Mouse (Mus musculus): ENCODE measurements at regions not wholly inside any gene's neighbourhood (a gene's known extent, or its start where the extent isn't known, plus 50 kb on each side); places are given as distances from the start of the nearest gene placed in this dataset.

DNA sequence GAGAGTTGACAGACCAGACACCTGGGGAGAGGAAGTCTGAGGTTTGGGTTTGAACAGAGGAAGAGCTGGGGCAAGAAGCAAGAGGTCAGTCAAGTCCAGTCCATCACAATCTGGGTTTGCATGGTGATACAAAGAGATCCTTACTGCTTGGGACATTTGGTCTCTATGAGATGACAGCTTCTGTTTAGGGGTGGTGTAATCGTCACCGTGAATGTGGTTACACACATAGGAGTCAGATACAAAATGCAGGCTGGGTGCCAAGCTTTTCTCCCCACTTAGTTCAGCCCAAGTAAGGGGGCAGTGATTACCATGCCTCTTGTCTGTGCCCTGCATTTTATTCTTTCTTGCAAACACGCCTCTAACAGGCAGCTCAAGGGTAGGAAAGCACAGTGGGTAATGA lies 108.9 kb downstream of the Qrsl1 start:
- no peak for DNase-seq

DNA sequence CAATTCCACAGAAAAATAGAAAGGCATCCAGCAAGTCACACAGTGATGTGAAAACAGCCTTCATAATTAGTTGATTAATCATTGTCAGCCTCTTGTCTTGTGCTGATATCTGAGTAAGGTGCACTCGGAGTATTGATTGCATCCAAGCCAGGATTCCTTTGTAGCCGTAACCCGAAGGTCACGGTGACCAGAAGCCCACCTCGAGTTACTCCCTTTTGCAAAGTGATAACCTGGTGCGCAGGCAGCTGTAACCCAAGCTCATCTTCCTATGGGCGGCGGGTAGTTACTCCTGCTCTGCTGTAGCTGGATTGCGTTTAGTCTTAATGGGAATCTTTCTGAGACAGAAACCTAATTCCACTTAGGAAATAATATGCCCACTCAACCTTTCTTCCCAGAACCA lies 107.0 kb downstream of the Qrsl1 start:
- DNase-seq = no peak

DNA sequence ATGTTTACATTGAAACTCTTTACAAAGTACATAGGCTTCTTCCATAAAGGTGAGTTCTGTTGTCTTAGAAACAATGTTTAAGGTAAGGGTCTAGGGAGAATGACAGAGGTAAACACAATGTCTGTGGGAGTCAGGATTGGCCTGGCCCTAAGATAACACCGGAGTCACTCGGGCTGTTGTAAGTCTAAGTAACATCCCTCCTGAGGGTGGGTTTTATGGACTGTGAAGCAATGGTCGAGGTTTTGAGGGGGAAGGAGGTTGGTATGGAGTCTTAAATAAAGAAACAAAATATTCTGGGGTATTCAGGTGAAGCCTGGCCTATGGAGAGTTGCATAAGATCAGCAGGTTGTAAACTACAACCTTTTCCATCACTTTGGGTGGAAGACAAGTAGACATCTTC lies 101.5 kb downstream of the Qrsl1 start:
- no peak for DNase-seq

DNA sequence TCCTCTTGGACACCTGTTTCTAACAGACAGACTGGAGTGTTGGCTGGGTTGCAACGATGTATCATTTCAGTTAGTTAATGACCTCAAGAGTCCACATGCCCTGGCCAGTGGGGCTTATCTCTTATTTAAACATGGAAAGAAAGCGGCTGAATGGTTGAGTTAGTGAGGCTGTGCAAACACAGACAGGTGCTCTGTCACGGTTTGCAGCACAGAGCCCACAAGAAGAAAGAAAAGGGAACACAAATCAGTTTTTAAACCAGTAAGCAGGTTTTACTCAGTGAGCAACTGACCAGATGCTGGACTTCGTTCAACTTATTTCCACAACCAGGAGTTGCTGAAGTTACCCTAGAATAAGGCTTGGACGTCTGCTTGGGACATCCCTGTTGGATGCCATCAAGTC lies 86.3 kb downstream of the Qrsl1 start:
- no peak for DNase-seq

DNA sequence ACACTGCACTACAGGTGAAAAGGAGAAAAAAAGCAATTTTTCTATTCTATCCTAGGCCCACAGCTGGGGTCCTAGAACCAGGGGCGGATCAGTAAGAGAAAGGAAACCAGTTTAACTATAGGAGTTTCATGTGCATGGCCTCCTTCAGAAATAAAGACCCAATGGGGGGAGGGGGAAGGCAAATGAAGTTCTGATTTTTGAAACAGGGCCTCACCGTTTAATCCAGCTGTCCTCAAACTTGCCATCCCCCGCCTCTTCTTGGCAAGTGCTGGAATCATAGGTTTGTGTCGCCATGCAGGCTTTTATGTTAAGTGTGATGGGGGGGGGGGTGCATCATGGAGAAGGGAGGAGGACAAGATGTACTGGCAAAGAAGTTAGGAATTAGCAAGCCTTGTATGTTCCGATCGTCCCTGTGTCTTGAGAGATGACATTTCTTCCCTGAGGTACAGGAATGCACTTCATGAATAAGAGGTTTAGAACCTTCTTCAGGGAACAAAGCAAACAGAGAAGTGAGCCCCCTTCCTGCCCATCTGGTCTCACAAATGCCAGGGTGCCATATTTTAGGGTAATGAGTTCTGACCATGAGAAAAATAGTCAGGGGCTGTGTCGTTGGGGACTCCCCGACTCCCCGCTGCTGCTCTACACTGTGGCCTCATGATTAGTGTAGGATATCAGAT lies 83.9 kb downstream of the Qrsl1 start:
- DNase-seq = no peak

DNA sequence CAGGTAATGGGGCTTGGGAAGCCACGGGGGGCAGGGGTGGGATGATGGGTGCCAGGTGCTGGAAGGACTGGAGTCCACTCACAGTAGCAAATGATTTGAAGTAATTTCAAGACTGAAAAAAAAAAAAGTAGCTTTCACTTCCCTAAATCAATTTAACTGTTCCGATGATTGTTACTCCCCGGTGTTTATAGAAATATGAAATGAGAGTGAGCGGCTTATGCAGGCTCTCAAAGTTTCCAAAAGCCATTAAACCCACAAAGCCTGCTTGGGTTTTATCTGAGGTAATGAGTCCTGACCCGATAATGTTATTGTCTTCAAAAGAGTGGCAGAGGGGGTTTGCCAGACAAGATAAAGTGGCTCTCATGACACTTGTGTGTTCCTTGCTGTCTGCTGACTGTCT lies 82.9 kb downstream of the Qrsl1 start:
- no peak for DNase-seq

DNA sequence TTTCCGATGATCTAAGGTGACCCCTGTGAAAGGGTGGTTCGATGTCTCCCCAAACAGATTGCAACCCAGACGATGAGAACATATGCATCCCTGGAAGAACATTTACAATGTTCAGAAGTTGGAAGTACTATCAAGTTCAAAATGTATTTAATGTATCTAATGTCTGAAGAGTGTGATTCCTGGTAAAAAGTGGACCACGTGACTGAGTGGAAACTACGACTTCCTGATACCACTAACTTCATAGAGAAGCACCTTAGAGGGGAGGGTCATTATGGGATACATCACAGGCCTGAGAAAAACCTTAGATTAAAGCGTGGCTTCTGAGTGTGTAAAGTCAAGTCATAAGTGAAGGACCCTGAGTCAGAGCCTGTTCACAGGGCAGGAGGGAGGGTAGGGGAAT lies 82.1 kb downstream of the Qrsl1 start:
- DNase-seq = no peak

DNA sequence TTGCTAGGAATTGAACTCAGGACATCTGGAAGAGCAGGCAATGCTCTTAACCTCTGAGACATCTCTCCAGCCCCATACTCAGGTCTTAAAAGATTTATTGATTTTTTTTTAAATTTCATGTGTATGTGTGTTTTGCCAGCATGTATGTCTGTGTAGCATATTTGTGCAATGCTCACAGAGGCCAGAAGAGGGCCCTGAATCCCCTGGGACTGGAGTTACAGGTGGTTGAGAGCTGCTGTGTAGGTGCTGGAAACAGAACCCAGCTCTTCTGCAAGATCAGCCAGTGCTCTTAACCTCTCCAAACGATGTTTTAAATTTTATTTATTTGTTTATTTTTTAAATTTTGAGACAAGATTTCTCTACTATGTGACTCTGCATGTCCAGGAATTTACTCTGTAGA lies 78.9 kb downstream of the Qrsl1 start:
- DNase-seq = no peak

DNA sequence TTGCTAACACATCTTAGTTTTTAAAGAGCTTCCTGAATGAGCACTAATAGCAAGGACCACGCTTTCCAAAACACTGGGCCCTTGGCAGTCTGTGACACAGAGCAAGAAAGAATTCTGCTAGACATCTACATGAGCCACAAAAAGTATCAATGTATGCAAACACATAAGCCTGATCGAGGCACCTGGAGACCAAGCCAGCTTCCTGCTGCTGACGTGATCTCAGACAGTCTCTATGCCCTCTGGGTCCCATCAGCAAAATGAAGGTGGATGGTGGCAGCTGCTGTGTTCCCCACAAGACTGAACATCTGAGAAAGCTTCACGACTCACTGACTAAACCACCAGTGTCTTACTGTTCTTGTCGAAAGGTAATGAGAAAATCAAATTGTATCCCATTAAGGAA lies 77.5 kb downstream of the Qrsl1 start:
- DNase-seq = no peak

Data from adrenal gland, postnatal 10 days (tissue).